Mouse (Mus musculus): Measurements from ENCODE around the gene Prl. TPM values are rescaled to one million over a fixed set of nuclear protein-coding genes. Genes with fewer than 3 reads are reported as not detected.
"Not testable (repeated sequence)": the region's sequence is repeated elsewhere in the genome, so short reads cannot be mapped to it uniquely, and the experiment has no call there.

The Prl gene
- not detected for total RNA-seq (2021)
- long read RNA-seq, experiment 1 = 0 reads
- long read RNA-seq, experiment 2 = 0 reads

- intact Hi-C loops (cut with DNase I) = no loop called here
- DNase-seq = no peak
Observed at GRCm38 (mm10) chr13:27057270-27057669, at the start of gene Prl. TSS of gene Prl (plus strand) at chr13:27057570.

- intact Hi-C loops (cut with DNase I) = no loop called here
- DNase-seq = no peak
Observed at GRCm38 (mm10) chr13:27026614-27027013, 30.8 kb upstream of the Prl start.

- intact Hi-C loops (cut with DNase I) = no loop called here
- no peak for DNase-seq
Observed at GRCm38 (mm10) chr13:27027376-27027775, 30.0 kb upstream of the Prl start.

GRCm38 (mm10) chr13:27028501-27029240, 28.7 kb upstream of the Prl start:
- intact Hi-C loops (cut with DNase I) = no loop called here
- no peak for DNase-seq

- DNase-seq = no peak
- intact Hi-C loops (cut with DNase I) = no loop called here
Observed at GRCm38 (mm10) chr13:27031101-27031852, 26.1 kb upstream of the Prl start.

- intact Hi-C loops (cut with DNase I) = no loop called here
- no peak for DNase-seq
Observed at GRCm38 (mm10) chr13:27031853-27032240, 25.5 kb upstream of the Prl start.

GRCm38 (mm10) chr13:27032998-27033397, 24.4 kb upstream of the Prl start:
- DNase-seq = no peak
- intact Hi-C loops (cut with DNase I) = no loop called here

- intact Hi-C loops (cut with DNase I) = no loop called here
- DNase-seq = no peak
Observed at GRCm38 (mm10) chr13:27042185-27042584, 15.2 kb upstream of the Prl start.

- DNase-seq = no peak
- intact Hi-C loops (cut with DNase I) = no loop called here
Observed at GRCm38 (mm10) chr13:27043326-27043725, 14.0 kb upstream of the Prl start.

GRCm38 (mm10) chr13:27059177-27059576, 1.8 kb downstream of the Prl start:
- intact Hi-C loops (cut with DNase I) = no loop called here
- no peak for DNase-seq

GRCm38 (mm10) chr13:27093890-27094289, 36.5 kb downstream of the Prl start, which contains the start of gene Prl3d1:
TSS of gene Prl3d1 (plus strand) at chr13:27094190.
- intact Hi-C loops (cut with DNase I); DNase-seq: not testable (repeated sequence)

Other genes with a start within 250 kb of the Prl start
- not detected for gene Prl3d1, start 36.6 kb downstream of the Prl start, total RNA-seq (2021)
- not detected for gene Prl3d2, start 64.1 kb downstream of the Prl start, total RNA-seq (2021)
- not detected for gene Prl3d3, start 99.2 kb downstream of the Prl start, total RNA-seq (2021)
- gene Prl3c1, start 139.1 kb downstream of the Prl start, total RNA-seq (2021) = not detected
- gene Prl3b1, start 184.3 kb downstream of the Prl start, total RNA-seq (2021) = not detected
- not detected for gene Prl3a1, start 201.9 kb downstream of the Prl start, total RNA-seq (2021)